Mouse (Mus musculus) embryonic fibroblast, embryonic 13.5 days (primary cell): Measurements from ENCODE around the gene Vgll2.

Source experiments
- CTCF ChIP-seq: IDR thresholded peaks from 2 replicates; pipeline ENCODE4 v1.5.1; 2011; ENCODE audit warnings: mild to moderate bottlenecking, control low read depth, low read length, moderate library complexity, borderline replicate concordance; ENCODE audit not compliant: insufficient read depth
- POLR2A ChIP-seq: IDR thresholded peaks from 2 replicates; pipeline ENCODE4 v1.6.1; 2011; ENCODE audit warnings: low read depth, mild to moderate bottlenecking, control low read depth, low read length, moderate library complexity

GRCm38 (mm10) chr10:52028561-52029370 is 6.5 kb downstream of the Vgll2 start:
- TF ChIP-seq POLR2A (no peak), CTCF (no peak)
